Mouse (Mus musculus): ENCODE results near the gene Eya2. TPM values are rescaled to one million over a fixed set of nuclear protein-coding genes. Genes with fewer than 3 reads are reported as not detected.

Gene Eya2
- polyA plus RNA-seq, 1 experiment from 2014 or later = 36.7 TPM

GRCm38 (mm10) chr2:165653001-165653921 lies 58.4 kb downstream of the Eya2 start:
- Histone ChIP-seq H3K4me3 (no peak overlapping the region), H3K27me3 (replicated peaks) (no peaks in the 10 kb centered on the region), H3K27ac (peak overlapping the region; percentile 62), H3K4me2 (replicated peaks) (peak overlapping the region; percentile 27; the same call in 1 of the 2 replicates), H3K4me1 (peaks cover 37% of the 10 kb centered on the region), H3K9ac (no peak overlapping the region), H3K36me3 (no peaks in the 10 kb centered on the region), H3K9me3 (no peaks in the 10 kb centered on the region)
- 19% methylated on average over 14 of the region's 14 CpGs for WGBS
- peak; percentile 87 for ATAC-seq (ENCODE audit: low FRiP score, low read depth)

DNA sequence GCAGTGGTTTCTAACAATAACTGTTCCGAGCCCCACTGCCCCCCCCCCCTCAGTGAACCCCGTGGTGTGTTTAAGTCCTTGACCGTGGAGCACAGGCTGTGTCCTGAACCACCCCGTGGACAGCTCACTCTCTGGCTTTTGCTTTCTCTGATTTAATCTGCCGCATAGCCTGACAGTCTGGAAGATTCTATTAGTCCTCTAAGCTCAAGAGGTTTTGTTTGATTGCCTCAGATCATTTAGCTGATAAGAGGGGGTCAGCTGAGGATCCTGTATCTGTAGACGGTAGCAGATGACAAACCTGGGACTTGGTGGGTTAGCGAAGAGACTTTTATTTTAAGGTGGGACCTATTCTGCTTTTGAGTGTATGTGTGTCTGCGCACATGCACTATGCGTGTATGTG lies 59.3 kb downstream of the Eya2 start:
- Histone ChIP-seq H3K9me3 (no peaks in the 10 kb centered on the region), H3K9ac (no peak overlapping the region), H3K27me3 (replicated peaks) (no peaks in the 10 kb centered on the region), H3K27ac (0 out of 2 replicates have a peak overlapping the region, but pooled peaks have one; percentile 32), H3K4me2 (replicated peaks) (no peak overlapping the region), H3K4me1 (peaks cover 37% of the 10 kb centered on the region), H3K36me3 (no peaks in the 10 kb centered on the region), H3K4me3 (no peak overlapping the region)
- ATAC-seq (ENCODE audit: low FRiP score, low read depth) = no peak
- 58% methylated on average over 9 of the region's 9 CpGs for WGBS

DNA sequence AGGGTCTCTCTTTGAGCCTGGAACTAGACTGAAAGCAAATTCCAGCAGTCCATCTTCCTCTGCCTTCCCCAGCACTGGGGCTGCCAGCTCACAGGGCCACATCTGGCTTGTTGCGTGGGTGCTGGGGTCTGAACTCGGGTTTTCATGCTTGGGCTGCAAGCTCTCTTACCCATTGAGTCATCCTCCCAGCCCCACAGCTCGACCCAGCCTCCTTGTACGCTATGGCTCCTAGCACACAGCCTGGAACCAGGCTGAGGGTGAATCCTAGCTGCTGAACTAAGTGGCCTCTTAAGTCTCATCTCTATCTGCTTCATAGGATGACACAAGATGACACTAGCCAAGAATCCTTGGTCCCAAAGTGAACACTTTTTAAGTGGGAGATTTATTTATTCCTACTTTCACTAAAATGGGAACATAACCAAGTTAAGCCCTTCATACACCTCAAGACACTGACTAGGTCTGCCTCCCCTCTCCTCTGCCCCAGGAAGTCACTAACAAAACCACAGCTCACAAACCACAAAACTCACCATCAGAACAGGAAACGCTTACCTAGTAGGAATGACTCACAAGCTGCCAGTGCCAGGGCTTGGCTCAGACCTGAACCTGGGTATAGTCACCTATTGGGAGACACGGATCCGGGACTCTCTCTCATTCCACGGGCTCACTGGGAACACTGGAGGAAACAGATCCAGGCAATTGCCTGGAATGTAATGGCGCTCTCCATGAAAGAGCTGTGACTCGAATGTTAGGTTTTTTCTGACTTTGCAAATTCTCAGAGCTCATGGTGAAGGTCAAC lies 60.1 kb downstream of the Eya2 start:
- Histone ChIP-seq H3K9me3 (no peaks in the 10 kb centered on the region), H3K27ac (no peak overlapping the region), H3K27me3 (replicated peaks) (no peaks in the 10 kb centered on the region), H3K4me1 (peaks cover 37% of the 10 kb centered on the region), H3K9ac (no peak overlapping the region), H3K4me2 (replicated peaks) (no peak overlapping the region), H3K36me3 (no peaks in the 10 kb centered on the region), H3K4me3 (no peak overlapping the region)
- ATAC-seq (ENCODE audit: low FRiP score, low read depth) = no peak
- 80% methylated on average over 10 of the region's 10 CpGs for WGBS

- ATAC-seq (ENCODE audit: low FRiP score, low read depth) = no peak
- Histone ChIP-seq H3K4me2 (replicated peaks) (no peak overlapping the region), H3K36me3 (no peaks in the 10 kb centered on the region), H3K27me3 (replicated peaks) (no peaks in the 10 kb centered on the region), H3K27ac (no peak overlapping the region), H3K4me1 (peaks cover 29% of the 10 kb centered on the region), H3K9ac (no peak overlapping the region), H3K9me3 (no peaks in the 10 kb centered on the region), H3K4me3 (no peak overlapping the region)
- WGBS = 82% methylated on average over 4 of the region's 4 CpGs
These were observed 61.7 kb downstream of the Eya2 start for GRCm38 (mm10) chr2:165656541-165656940.

GRCm38 (mm10) chr2:165656956-165657355 lies 62.1 kb downstream of the Eya2 start:
- Histone ChIP-seq H3K27me3 (replicated peaks) (no peaks in the 10 kb centered on the region), H3K4me1 (peaks cover 25% of the 10 kb centered on the region), H3K27ac (no peak overlapping the region), H3K36me3 (no peaks in the 10 kb centered on the region), H3K4me2 (replicated peaks) (no peak overlapping the region), H3K4me3 (no peak overlapping the region), H3K9me3 (no peaks in the 10 kb centered on the region), H3K9ac (no peak overlapping the region)
- 49% methylated on average over 6 of the region's 6 CpGs for WGBS
- ATAC-seq (ENCODE audit: low FRiP score, low read depth) = no peak

- no peak for ATAC-seq (ENCODE audit: low FRiP score, low read depth)
These were observed 64.7 kb downstream of the Eya2 start for GRCm38 (mm10) chr2:165659552-165659951.

DNA sequence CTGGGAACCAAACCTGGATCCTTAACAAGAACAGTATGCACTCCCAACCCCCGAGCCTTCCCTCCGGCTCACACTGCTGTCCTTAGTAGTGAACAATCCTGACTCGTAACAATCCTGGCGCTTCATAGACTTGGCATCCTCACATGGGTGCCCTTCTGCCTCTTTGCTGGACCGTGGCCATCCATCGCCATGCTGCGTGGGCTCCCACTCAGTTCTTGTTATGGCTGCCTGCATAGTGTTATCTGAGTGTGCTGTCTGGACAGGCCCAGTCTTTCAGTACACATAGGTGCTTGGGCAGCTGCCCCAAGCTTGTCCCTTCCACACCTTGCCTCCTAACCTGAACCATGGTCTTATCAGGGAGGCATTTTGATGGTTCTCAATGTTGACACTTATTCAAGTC lies 68.4 kb downstream of the Eya2 start:
- H3K9me3 ChIP-seq = no peaks in the 10 kb centered on the region
- no peak overlapping the region for H3K27ac ChIP-seq
- no peaks in the 10 kb centered on the region for H3K36me3 ChIP-seq
- WGBS = 93% methylated on average over 7 of the region's 7 CpGs
- ATAC-seq (ENCODE audit: low FRiP score, low read depth) = no peak
- H3K4me2 ChIP-seq (replicated peaks) = no peak overlapping the region
- no peaks in the 10 kb centered on the region for H3K27me3 ChIP-seq (replicated peaks)
- H3K4me3 ChIP-seq = no peak overlapping the region
- H3K9ac ChIP-seq = no peak overlapping the region
- no peaks in the 10 kb centered on the region for H3K4me1 ChIP-seq

More at GRCm38 (mm10) chr2:165659552-165659951, 64.7 kb downstream of the Eya2 start:
- H3K4me2 ChIP-seq (replicated peaks) = no peak overlapping the region
- no peak overlapping the region for H3K9ac ChIP-seq
- H3K4me1 ChIP-seq = 0 out of 2 replicates have a peak, but pooled peaks cover 4% of the 10 kb centered on the region
- no peaks in the 10 kb centered on the region for H3K9me3 ChIP-seq
- WGBS = 79% methylated on average over 5 of the region's 5 CpGs
- H3K4me3 ChIP-seq = no peak overlapping the region
- no peaks in the 10 kb centered on the region for H3K27me3 ChIP-seq (replicated peaks)
- H3K36me3 ChIP-seq = no peaks in the 10 kb centered on the region
- H3K27ac ChIP-seq = no peak overlapping the region

DNA sequence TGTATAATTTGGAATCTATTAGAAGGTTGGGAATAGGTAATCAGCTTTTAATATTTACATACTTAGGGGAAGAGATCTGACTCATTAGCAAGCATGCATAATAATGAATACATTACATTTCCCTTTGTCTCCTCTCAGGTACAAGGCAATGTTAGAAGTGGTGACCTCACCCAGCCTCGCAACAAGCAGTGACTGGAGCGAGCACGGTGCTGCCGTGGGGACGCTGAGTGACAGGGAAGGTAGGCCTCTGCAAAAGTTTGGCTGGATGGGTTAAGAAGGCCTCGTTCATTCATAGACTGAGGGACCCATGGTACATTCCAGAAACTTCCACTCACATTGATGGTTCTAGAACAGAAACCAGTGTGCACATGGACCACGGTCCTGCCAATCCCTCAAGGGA lies 69.8 kb downstream of the Eya2 start:
- no peak for ATAC-seq (ENCODE audit: low FRiP score, low read depth)
- Histone ChIP-seq H3K27me3 (replicated peaks) (no peaks in the 10 kb centered on the region), H3K4me3 (no peak overlapping the region), H3K4me1 (no peaks in the 10 kb centered on the region), H3K9ac (no peak overlapping the region), H3K9me3 (no peaks in the 10 kb centered on the region), H3K36me3 (no peaks in the 10 kb centered on the region), H3K4me2 (replicated peaks) (no peak overlapping the region), H3K27ac (no peak overlapping the region)
- 94% methylated on average over 7 of the region's 7 CpGs for WGBS

DNA sequence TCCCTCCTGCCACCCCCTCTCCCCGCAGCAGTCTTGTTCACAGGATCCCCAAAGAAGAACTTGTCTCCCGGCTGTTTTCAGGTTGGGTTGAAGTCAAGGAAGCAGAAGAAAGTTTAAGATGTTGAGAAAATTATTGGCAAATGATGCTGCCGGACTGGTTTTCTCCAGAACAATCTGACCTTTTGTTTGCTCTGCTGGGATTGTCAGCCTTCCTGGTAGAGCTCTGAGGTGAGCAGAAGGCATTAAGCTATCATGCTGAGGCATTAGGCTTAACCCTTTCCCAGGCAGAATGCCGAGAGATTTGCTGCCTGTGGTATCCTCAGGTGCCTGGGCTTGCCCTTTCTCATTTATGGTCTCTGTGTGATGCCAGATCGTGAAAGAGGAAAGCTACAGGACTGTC lies 70.3 kb downstream of the Eya2 start:
- no peak overlapping the region for H3K9ac ChIP-seq
- no peaks in the 10 kb centered on the region for H3K36me3 ChIP-seq
- H3K9me3 ChIP-seq = no peaks in the 10 kb centered on the region
- 61% methylated on average over 5 of the region's 5 CpGs for WGBS
- no peaks in the 10 kb centered on the region for H3K4me1 ChIP-seq
- no peak overlapping the region for H3K4me2 ChIP-seq (replicated peaks)
- no peaks in the 10 kb centered on the region for H3K27me3 ChIP-seq (replicated peaks)
- no peak for ATAC-seq (ENCODE audit: low FRiP score, low read depth)
- H3K4me3 ChIP-seq = no peak overlapping the region
- H3K27ac ChIP-seq = no peak overlapping the region

DNA sequence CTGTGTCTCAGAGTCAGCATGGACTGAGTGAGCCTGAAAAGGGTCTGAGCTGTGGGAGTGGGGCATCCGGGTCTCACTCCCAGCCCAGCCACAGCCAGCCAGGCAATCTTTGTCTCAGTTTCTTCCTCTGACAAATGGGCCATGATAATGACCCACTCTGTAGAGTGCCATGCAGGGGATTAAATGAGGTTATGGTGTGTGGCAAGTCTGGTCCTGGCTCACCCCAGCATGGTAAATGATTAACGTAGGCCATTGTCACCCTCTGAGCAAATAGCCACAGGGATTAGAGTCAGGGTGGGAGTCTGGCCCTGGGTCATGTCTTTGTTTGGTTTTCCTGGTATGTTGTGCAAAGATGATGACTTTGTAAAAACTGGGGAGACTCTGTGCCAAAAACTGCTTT lies 72.3 kb downstream of the Eya2 start:
- Histone ChIP-seq H3K4me1 (no peaks in the 10 kb centered on the region), H3K36me3 (no peaks in the 10 kb centered on the region), H3K9ac (no peak overlapping the region), H3K27me3 (replicated peaks) (no peaks in the 10 kb centered on the region), H3K27ac (no peak overlapping the region), H3K9me3 (0 out of 2 replicates have a peak, but pooled peaks cover under 1% of the 10 kb centered on the region), H3K4me2 (replicated peaks) (no peak overlapping the region), H3K4me3 (no peak overlapping the region)
- 60% methylated on average over 2 of the region's 2 CpGs for WGBS
- ATAC-seq (ENCODE audit: low FRiP score, low read depth) = no peak

GRCm38 (mm10) chr2:165682719-165683118 lies 87.9 kb downstream of the Eya2 start:
- no peak for ATAC-seq (ENCODE audit: low FRiP score, low read depth)
- no peak overlapping the region for H3K4me2 ChIP-seq (replicated peaks)
- WGBS = 44% methylated on average over 6 of the region's 6 CpGs

GRCm38 (mm10) chr2:165687516-165687915 lies 92.7 kb downstream of the Eya2 start:
- H3K9ac ChIP-seq = no peak overlapping the region
- H3K4me1 ChIP-seq = peaks cover 8% of the 10 kb centered on the region
- no peak overlapping the region for H3K4me2 ChIP-seq (replicated peaks)
- 37% methylated on average over 8 of the region's 8 CpGs for WGBS
- H3K36me3 ChIP-seq = peaks cover 8% of the 10 kb centered on the region
- no peak overlapping the region for H3K4me3 ChIP-seq
- H3K27ac ChIP-seq = no peak overlapping the region
- H3K27me3 ChIP-seq (replicated peaks) = no peaks in the 10 kb centered on the region
- H3K9me3 ChIP-seq = no peaks in the 10 kb centered on the region
- no peak for ATAC-seq (ENCODE audit: low FRiP score, low read depth)

More at GRCm38 (mm10) chr2:165682719-165683118, 87.9 kb downstream of the Eya2 start:
- H3K9me3 ChIP-seq = no peaks in the 10 kb centered on the region
- no peak overlapping the region for H3K4me3 ChIP-seq
- peaks cover 10% of the 10 kb centered on the region for H3K4me1 ChIP-seq
- no peak overlapping the region for H3K27ac ChIP-seq
- H3K9ac ChIP-seq = no peak overlapping the region
- H3K27me3 ChIP-seq (replicated peaks) = no peaks in the 10 kb centered on the region
- no peaks in the 10 kb centered on the region; the same call in none of the 2 replicates for H3K36me3 ChIP-seq
